Mouse (Mus musculus) right cerebral cortex, postnatal 25 days (tissue): ENCODE measurements around the gene Esyt3.

Experiments
- DNase-seq: peaks from one replicate; pipeline ENCODE4 v3.0.0; 2022

Gene Esyt3

GRCm38 (mm10) chr9:99357921-99358692 is at the start of gene Esyt3:
Gene Esyt3 (minus strand): TSS chr9:99358557.
- DNase-seq, result peak; percentile 23

DNA sequence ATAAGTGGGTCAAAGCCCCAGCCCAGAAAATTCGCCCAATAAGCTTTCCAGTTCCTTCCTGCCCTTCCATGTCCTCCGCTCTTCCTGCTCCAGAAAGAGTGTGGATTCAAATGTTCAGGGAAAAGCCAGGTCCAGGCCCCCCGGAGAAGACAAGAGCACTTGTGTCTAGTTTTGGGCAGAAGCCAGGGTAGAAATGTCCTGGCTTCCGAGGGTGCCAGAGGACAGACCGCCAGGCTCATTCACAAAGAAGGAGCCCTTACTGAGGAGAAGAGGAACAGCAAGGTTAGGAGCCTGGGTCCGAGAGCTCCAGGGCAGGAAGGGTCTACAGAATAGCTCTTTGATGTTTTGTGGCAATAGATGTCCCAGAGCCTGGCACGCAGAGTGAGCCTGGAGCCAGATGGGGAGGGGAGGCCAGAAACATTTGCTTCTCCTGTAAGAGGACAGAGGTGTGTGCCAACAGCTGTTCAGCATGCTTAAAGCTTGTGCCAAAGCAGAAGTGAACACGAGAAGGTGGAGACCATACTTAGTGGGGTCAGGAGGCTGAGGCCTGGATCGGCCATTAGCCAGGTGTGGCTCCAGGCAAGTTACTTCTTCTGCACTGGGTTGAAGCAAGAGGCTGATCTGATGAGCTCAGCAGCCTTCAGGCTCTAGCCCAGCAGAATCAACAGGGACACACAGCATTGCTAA is 43.1 kb upstream of the Esyt3 start:
- DNase-seq, result no peak

DNA sequence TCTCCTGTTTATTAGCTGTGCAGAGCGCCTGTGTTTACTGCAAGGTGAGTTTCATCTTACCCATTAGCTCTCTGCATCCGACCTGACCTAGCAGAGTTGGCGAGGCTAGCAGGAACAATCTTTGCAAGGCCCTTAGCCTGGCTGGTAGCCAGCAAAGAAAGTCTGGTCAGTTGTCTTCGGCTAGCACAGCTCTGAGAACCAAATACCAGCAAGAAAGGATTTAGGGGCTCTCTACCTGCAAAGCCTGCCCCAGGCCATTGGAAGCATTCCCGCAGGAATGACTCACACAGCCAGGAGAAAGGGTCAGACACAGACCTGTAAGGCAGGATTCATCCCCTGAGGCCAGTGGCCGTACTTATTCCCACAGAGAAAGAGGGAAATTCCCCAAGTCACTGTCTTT is 42.4 kb upstream of the Esyt3 start:
- no peak for DNase-seq

- no peak for DNase-seq
Observed at GRCm38 (mm10) chr9:99397056-99397815, 38.9 kb upstream of the Esyt3 start.

GRCm38 (mm10) chr9:99394366-99394765 is 36.0 kb upstream of the Esyt3 start:
- no peak for DNase-seq

DNA sequence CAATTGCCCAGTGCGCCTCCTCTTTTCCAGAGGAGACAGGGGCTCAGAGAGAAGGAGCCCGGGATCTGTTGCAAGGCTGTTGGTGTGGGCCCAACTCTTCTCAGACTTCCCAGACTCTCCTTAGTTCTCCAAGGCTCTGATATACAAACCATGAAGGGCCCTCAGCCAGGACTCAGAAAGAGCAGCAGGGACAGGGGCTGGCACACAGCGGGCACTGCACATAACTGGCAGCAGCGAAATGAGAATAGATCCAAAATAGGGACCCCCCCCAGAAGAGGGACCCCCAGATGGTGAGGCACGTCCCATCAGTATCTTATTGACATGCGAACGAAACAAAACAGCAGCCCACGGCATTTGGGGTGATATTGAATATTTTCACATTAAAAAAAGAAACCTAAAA is 34.8 kb upstream of the Esyt3 start:
- DNase-seq, result no peak

DNA sequence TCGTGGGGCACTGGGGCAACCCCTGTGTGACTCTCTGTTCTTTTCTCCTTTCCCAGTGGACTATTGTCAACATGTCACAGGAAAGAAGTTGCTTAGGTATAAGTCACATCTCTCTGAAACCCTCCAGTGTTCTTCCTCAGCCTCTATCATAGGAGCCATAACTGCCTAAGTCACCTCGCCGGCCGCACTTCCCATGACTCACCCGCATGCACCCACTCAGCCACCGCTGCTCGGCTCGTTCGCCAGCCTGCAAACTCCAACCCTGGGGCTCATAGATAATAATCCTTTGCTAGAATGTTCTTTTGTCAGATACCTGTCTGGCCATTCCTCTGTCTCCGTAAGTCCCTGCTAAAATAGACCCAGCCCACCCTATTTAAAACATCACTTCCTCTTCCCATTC is 33.2 kb upstream of the Esyt3 start:
- DNase-seq, result no peak

DNA sequence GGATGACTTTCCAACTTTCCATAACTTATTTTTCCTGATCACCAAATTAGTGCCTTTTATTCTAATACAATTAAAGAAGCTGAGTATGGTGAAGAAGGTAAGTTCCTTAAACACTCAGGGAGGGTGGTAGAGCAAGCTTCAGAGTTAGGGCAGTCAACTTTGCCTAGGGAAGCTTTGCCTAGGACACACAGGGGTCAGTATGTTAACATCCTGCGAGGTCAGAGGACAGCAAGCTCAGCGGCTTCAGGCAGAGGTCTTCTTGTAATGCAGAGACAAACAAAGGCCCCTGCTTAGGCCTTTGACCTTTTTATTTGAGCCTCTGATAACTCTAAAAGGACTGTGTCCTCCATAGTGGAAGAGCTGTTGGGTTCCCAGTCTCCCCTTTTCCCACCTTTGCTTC is 32.4 kb upstream of the Esyt3 start:
- no peak for DNase-seq

DNA sequence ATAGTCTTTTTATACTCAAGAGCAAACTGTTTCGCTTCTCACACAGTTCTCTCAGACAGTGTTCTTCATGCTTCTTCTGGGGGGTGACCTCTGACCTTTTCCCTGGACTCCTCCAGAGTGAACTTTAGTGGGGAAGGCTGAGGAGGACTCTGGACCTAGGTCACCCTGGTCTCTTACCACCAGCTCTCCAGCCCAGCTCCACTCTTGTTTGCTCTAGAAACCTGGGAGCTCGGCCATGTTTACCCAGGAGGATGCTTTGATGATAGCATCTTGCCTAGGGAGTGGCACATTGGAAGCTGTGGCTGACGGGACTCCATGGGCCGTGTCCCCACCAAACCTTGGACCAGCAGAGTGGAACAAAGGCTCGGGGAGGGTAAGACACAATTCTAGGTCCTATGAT is 31.8 kb upstream of the Esyt3 start:
- no peak for DNase-seq

- no peak for DNase-seq
Observed at GRCm38 (mm10) chr9:99389506-99389905, 31.1 kb upstream of the Esyt3 start.

DNA sequence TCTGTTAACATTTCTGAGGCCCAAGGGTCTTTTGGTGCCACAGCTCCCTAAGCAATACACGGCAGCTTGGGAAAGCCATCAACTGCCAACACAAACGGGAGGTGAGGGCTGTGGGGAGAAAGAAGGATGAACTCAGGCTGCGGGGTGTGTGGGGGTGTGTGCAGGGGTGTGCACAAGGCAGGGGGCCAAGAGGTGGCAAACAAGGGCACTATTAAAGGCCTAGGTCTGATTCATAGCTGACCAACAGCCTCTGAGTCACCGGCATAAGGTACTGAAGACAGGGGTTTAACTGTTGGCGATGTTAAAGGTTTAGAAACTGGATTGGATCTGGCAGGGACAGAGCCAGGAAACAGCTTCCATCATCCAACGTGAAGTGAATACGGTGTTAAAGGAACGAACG is 30.5 kb upstream of the Esyt3 start:
- no peak for DNase-seq

- no peak for DNase-seq
Observed at GRCm38 (mm10) chr9:99388078-99388477, 29.7 kb upstream of the Esyt3 start.

DNA sequence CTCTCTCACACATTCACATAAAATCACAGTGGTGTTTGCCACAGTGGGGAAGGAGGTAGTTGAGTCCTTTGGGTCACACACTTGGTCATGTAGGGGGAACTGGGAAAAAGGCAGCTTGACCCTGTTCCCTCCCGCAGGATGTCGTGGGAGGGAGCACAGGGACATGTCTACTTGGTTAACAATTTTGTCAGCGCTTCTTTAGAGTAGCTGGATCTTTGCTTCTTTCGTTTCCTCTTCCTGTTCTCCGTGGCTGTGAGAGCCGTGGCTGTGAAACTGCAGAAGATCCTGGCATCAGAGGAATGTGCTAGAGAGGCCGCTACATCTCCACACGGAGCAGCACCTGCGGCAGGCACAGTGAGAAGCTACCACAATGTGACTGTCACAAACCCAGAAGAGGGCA is 24.2 kb upstream of the Esyt3 start:
- DNase-seq, result no peak

GRCm38 (mm10) chr9:99379194-99379593 is 20.8 kb upstream of the Esyt3 start:
- no peak for DNase-seq

DNA sequence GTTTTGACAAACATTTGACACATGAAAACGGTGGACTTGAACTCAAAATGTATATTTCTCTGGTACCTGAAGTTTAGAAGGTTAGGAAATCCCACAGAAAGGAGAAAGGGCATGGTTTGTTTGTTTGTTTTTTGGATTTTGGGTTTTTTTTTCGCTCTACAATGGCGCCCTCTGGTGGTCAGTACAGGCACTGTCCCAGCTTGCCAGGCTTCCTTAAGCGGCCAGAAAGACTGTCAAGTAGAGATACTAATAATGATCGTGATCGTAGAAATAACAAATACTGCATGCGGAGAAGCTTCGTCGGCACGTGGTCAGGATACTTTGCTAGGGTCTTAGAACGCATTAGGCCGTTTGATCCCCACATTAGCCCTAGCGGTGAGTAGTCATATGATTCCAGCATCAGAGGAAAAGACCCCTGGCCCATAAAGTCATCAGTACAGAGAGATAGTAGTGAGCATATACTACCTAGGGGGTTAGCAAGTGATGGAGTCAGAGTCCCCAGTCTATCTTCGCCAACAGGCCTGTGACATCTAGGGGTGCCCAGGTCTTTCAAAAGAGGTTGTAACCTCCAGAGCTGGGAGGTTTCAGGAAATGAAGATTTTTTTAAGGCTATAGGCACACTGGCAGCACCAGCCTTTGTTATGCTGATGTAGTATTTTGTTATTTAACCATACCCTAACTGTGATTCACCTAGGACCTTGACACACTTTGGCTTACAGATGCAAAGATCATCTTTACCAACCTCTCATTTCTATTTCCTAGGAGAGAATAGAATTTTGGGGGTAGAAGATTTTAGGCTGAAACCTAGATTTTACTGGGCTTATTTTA is 18.4 kb upstream of the Esyt3 start:
- peak; percentile 47 for DNase-seq

DNA sequence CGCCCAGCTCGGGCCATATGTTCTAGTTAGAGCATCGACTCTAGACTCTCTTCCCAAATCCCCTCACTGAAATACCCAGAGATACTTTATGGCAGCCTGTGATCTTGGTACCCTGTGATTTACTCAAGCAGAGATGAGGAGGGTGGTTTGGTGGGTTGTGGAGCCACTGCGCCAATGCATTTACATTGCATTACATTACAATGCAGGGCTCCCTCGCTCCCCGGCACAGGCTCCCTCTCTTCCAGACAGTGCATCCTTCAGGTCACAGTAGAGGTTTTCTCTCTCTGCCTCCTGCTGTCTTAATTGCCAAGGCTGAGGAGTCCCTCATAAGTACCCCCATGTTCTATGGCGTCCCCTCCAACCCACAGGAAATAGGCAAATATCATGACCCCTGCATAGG is 10.1 kb upstream of the Esyt3 start:
- DNase-seq, result no peak

GRCm38 (mm10) chr9:99365906-99366305 is 7.5 kb upstream of the Esyt3 start:
- no peak for DNase-seq

GRCm38 (mm10) chr9:99363076-99363475 is 4.7 kb upstream of the Esyt3 start:
- DNase-seq, result no peak

DNA sequence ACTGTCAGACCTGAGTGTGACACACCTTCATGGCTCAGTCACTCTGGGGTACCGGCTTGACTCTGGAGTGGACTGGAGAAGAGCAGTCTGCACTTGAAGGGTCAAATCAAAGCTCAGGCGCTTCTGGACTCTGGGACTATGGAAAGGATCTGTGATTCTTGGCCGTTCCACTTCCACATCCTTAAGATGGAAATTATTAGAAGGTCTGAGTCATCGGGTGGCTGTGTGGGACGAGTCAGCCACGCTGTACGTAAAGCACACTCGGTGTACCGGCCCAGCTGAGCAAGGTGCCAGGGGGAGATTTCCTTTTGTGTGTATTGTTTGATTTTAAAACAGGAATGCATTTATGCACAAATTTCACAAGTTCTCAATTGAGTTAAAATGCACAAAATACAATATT is 3.6 kb upstream of the Esyt3 start:
- no peak for DNase-seq

DNA sequence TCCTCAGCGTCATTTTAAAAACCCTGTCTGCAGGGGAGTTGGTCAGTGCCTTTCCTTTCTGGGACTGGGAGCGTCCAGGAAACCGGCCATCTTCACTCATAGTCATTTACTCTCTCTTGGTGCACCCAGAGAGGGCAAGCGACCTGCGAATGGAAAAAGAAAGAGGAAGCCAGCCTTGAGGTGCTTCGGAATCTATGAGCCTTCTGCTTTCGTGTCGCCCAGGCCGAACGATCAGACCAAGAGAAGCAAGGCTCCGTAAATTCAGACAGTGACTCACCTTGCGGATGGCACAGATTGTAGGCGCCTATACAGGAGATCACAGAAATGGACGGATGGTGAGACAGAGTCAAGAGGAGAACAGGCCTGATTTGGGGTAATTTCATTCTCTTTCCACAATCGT is 655 bp upstream of the Esyt3 start:
- no peak for DNase-seq

DNA sequence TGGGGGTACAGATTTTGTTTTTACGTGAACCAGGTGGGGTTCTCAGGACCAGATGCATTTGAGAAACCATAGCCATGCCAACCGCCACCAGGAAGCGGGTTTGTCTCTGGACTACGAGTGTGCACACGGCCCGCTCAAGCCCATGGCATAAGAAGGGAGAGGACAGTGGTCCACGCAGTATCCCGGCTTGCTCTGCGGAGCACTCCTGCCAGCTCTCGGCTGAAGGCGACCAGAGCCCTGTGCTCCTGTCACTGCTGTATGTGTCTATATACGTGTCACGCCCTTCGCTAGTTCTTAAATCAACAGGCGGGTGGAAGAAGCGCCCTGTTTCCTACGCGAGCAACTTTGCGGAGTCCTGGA is 816 bp downstream of the Esyt3 start:
- DNase-seq, result no peak

GRCm38 (mm10) chr9:99355971-99356370 is 2.4 kb downstream of the Esyt3 start:
- no peak for DNase-seq

DNA sequence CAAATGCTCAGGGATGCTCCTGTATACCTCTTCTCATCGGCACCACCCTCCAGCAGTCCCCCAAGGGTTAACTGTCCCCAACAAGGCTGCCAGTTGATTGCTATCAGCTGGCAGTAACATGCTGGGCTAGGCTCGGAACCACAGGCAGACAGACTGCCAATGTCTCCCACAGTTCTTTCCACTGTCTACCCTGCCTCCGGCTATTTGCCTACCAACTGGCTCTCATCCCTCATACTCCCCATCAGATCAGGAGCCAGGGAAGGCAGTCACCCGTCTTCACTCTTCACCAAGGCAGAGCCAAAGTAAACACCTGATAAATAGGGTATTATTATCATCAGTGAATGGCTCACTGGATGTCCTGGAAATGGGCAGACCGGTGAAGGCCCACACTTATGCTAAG is 3.6 kb downstream of the Esyt3 start:
- no peak for DNase-seq
